Mouse (Mus musculus) kidney, postnatal 25 days (tissue): Measurements from ENCODE around the gene Wbp11.
A peak's percentile ranks its signal among the peaks of the same experiment; 100 is the strongest.
"Not testable (repeated sequence)": the region's sequence is repeated elsewhere in the genome, so short reads cannot be mapped to it uniquely, and the experiment has no call there.

Experiments
- DNase-seq, 2 experiments: peaks; one replicate each; pipeline ENCODE4 v3.0.0; 2021; ENCODE audit warnings: mixed read lengths in 2 of 2

Gene Wbp11

GRCm38 (mm10) chr6:136803093-136803738 is 24.8 kb downstream of the Wbp11 start:
- no peak for DNase-seq

GRCm38 (mm10) chr6:136801274-136801673 is 26.8 kb downstream of the Wbp11 start:
- no peak for DNase-seq

- no peak for DNase-seq
These were observed 27.3 kb downstream of the Wbp11 start for GRCm38 (mm10) chr6:136800710-136801109.

- DNase-seq: not testable (repeated sequence)
These were observed 29.9 kb downstream of the Wbp11 start for GRCm38 (mm10) chr6:136797874-136798693.

- DNase-seq: no peak
These were observed 32.2 kb downstream of the Wbp11 start for GRCm38 (mm10) chr6:136795850-136796249.

GRCm38 (mm10) chr6:136795110-136795509 is 32.9 kb downstream of the Wbp11 start:
- no peak for DNase-seq

GRCm38 (mm10) chr6:136793831-136794525 is 34.1 kb downstream of the Wbp11 start:
- DNase-seq: no peak

GRCm38 (mm10) chr6:136792884-136793758 is 34.9 kb downstream of the Wbp11 start:
- no peak for DNase-seq

GRCm38 (mm10) chr6:136789391-136789971 is 38.6 kb downstream of the Wbp11 start:
- peak; percentile 67 to 71 for DNase-seq

- no peak for DNase-seq
These were observed 45.3 kb downstream of the Wbp11 start for GRCm38 (mm10) chr6:136782761-136783160.

- no peak for DNase-seq
These were observed 45.9 kb downstream of the Wbp11 start for GRCm38 (mm10) chr6:136782146-136782545.

- no peak for DNase-seq
These were observed 46.6 kb downstream of the Wbp11 start, which contains the start of gene Gucy2c for GRCm38 (mm10) chr6:136781377-136781986. Gucy2c (minus strand) TSS chr6:136781765.

DNA sequence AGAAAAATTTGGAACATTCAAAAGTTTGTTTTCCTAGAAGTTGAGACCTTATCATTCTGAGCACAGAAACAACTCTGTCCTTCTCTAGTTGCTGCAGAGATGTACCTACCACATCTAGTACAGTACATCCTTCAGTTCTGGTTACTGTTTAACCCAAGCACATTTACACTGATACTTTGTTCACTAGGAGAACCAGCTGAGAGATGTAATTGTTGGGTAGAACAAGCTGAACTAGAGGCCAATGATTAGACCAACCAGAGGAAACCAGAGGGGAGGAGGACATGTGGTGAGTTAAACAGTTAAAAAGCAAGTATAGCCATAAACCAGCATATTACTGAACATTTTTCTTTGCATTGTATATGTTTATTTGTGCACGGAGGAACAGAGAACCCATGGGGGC is 51.6 kb downstream of the Wbp11 start:
- no peak for DNase-seq

- no peak for DNase-seq
These were observed 58.2 kb downstream of the Wbp11 start for GRCm38 (mm10) chr6:136769859-136770258.

GRCm38 (mm10) chr6:136769143-136769542 is 58.9 kb downstream of the Wbp11 start:
- no peak for DNase-seq

- DNase-seq: no peak
These were observed 64.1 kb downstream of the Wbp11 start for GRCm38 (mm10) chr6:136763912-136764311.
